Mouse (Mus musculus) ES-E14 (cell line): Measurements from ENCODE around the gene Chrna10. TPM values are rescaled to one million over a fixed set of nuclear protein-coding genes. Genes with fewer than 3 reads are reported as not detected.

ENCODE experiments used
- DNase-seq: peaks from one replicate; pipeline ENCODE4 v3.0.0-alpha.2; 2013; ENCODE audit warnings: low read depth, low spot score
- H3K27ac ChIP-seq: 2 replicates; pipeline ENCODE4 v1.5.1; 2012; ENCODE audit warnings: low read depth, mild to moderate bottlenecking, low read length, moderate library complexity, mixed read lengths; ENCODE audit not compliant: poor library complexity, insufficient read depth, severe bottlenecking
- H3K36me3 ChIP-seq: 2 replicates; pipeline ENCODE4 v1.6.1; 2012; ENCODE audit warnings: mild to moderate bottlenecking, low read length, moderate library complexity, mixed read lengths; ENCODE audit not compliant: control insufficient read depth, poor library complexity, insufficient read depth, severe bottlenecking
- H3K4me1 ChIP-seq, 2 experiments: fragments of 150-350 bp in 1 of 2; sonication (generic) in 1 of 2; 2 replicates each; pipeline ENCODE4 v1.6.1; 2012; ENCODE audit warnings: low read length in 2 of 2, mild to moderate bottlenecking in 1 of 2, mixed read lengths in 1 of 2; ENCODE audit not compliant: control insufficient read depth in 2 of 2, insufficient read depth in 2 of 2, poor library complexity in 1 of 2
- H3K4me3 ChIP-seq, 2 experiments: fragments of 150-350 bp in 1 of 2; sonication (generic) in 1 of 2; 2 replicates each; pipeline ENCODE4 v1.5.1; 2012; ENCODE audit warnings: low read length in 2 of 2, low read depth in 1 of 2, mild to moderate bottlenecking in 1 of 2, mixed read lengths in 1 of 2; ENCODE audit not compliant: insufficient read depth in 1 of 2, poor library complexity in 1 of 2, severe bottlenecking in 1 of 2
- H3K9ac ChIP-seq: 2 replicates; pipeline ENCODE4 v1.6.1; 2012; ENCODE audit warnings: low read depth, mild to moderate bottlenecking, low read length, mixed read lengths; ENCODE audit not compliant: poor library complexity, insufficient read depth, severe bottlenecking
- H3K9me3 ChIP-seq: fragments of 150-350 bp; sonication (generic); 2 replicates; pipeline ENCODE4 v1.6.1; 2012; ENCODE audit warnings: low read depth, mild to moderate bottlenecking, low read length; ENCODE audit not compliant: control insufficient read depth, insufficient read depth
- CHD2 ChIP-seq: IDR thresholded peaks from 2 replicates; pipeline ENCODE4 v1.6.1; 2014; ENCODE audit warnings: mild to moderate bottlenecking, low read depth, low read length, inconsistent platforms
- HCFC1 ChIP-seq: IDR thresholded peaks from 2 replicates; pipeline ENCODE4 v1.6.1; 2012; ENCODE audit warnings: low read length, inconsistent platforms, borderline replicate concordance; ENCODE audit not compliant: insufficient read depth
- MAFK ChIP-seq: IDR thresholded peaks from 2 replicates; pipeline ENCODE4 v1.6.1; 2014; ENCODE audit warnings: mild to moderate bottlenecking, low read depth, low read length, inconsistent platforms; ENCODE audit not compliant: insufficient read depth
- ZC3H11A ChIP-seq: IDR thresholded peaks from 2 replicates; pipeline ENCODE4 v1.6.1; 2012; ENCODE audit warnings: low read depth, mild to moderate bottlenecking, inconsistent platforms, low read length, borderline replicate concordance
- ZNF384 ChIP-seq: IDR thresholded peaks from 2 replicates; pipeline ENCODE4 v1.6.1; 2012; ENCODE audit warnings: low read depth, low read length, inconsistent platforms
- in situ Hi-C, 2 experiments: fragments of 600-800 bp; cut with MboI; formaldehyde crosslinking; loops; one replicate each; pipeline ENCODE4 v1.15.1; 2025; ENCODE audit warnings: low sequenced_read_pairs in 2 of 2, inconsistent platforms in 1 of 2; ENCODE audit not compliant: unreplicated experiment in 2 of 2
- total RNA-seq: library from RNA; depleted of rRNA; stranded (reverse); fragments of 300-350 nt; gene quantifications from 2 replicates; pipeline ENCODE4 v1.2.3, GENCODE M21; 2012

Gene Chrna10
- total RNA-seq, 1 experiment = 0.27 TPM

DNA sequence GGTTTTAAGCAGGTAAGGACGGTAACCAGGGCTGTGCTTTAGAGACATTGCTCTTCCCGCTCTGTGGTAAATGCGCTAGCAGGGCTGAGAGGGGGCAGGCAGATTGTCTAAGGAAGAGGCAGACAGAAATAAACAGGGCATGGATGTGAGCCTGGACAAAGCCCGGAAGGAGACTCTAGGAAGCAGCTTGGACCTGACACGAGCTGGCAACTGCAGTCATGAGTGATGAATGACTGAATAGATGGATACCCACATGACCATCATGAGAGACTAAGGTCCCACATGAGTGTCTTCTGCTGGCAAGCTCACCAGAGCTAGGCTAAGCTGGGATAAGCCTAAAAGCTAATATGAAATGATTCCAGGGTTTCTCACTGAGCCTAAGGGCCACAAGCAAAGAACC is 12.5 kb downstream of the Chrna10 start:
- no peak overlapping the region for H3K9ac ChIP-seq
- no peak for DNase-seq
- no peak overlapping the region for H3K27ac ChIP-seq
- in situ Hi-C loops = no loop called here
- H3K4me1 ChIP-seq = peaks cover 15 to 25% of the 10 kb centered on the region in 2 experiments
- no peak for TF ChIP-seq MAFK
- TF ChIP-seq CHD2 = no peak
- no peak for TF ChIP-seq ZNF384
- no peak for TF ChIP-seq ZC3H11A
- no peak for TF ChIP-seq HCFC1
- no peaks in the 10 kb centered on the region for H3K9me3 ChIP-seq
- no peaks in the 10 kb centered on the region for H3K36me3 ChIP-seq
- no peak overlapping the region for H3K4me3 ChIP-seq

DNA sequence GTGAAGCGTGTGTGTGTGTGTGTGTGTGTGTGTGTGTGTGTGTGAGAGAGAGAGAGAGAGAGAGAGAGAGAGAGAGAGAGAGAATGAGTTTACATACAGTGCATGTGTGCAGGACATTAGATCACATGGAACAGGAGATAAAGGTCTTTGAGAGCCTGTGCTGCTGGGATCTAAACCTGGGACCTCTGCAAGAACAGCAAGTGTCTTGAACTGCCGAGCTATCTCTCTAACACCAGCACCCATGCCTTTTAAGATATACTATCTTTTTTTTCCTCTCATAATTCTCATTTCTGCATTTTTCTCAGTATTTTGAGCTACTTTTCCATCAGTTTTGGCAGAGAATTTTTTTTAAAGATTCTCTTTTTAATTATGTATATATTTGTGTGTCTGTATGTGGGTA is 13.1 kb downstream of the Chrna10 start:
- H3K36me3 ChIP-seq = no peaks in the 10 kb centered on the region

DNA sequence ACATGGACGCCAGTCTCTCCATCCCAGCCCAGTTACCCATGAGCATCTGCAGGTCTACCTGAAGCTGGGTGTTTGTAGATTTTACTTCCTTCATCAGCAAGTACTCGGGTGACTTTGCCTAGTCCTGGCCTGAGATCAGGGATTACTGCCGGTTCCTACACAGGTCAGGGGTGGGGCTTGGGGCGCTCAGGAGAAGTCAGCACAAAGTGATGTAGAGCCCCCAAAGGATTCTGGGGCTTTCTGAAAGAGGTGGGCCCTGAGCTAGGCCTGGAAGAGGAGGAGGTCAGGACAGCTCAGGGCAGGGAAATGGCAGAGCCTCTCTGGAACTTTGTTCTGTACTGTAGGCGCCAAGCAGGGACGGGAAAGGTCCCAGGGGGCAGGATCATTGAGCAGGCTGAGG is 13.9 kb downstream of the Chrna10 start:
- no peaks in the 10 kb centered on the region for H3K36me3 ChIP-seq
- in situ Hi-C loops = no loop called here
- H3K4me3 ChIP-seq = peak overlapping the region; percentile 42 to 52
- TF ChIP-seq HCFC1 (no peak), ZNF384 (no peak), CHD2 (no peak), MAFK (no peak), ZC3H11A (no peak)
- H3K9ac ChIP-seq = peak overlapping the region; percentile 72
- DNase-seq = no peak
- no peak overlapping the region for H3K27ac ChIP-seq
- H3K9me3 ChIP-seq = no peaks in the 10 kb centered on the region
- peaks cover 15 to 25% of the 10 kb centered on the region in 2 experiments for H3K4me1 ChIP-seq

More for the DNA sequence above, 13.1 kb downstream of the Chrna10 start:
- TF ChIP-seq ZNF384 = no peak
- no peak for TF ChIP-seq HCFC1
- TF ChIP-seq MAFK = no peak
- no peak for TF ChIP-seq CHD2
- TF ChIP-seq ZC3H11A = no peak
- H3K4me3 ChIP-seq = no peak overlapping the region
- H3K4me1 ChIP-seq = peaks cover 15 to 25% of the 10 kb centered on the region in 2 experiments
- H3K9me3 ChIP-seq = no peaks in the 10 kb centered on the region
- no peak overlapping the region for H3K27ac ChIP-seq
- in situ Hi-C loops = no loop called here
- H3K9ac ChIP-seq = no peak overlapping the region
- no peak for DNase-seq

DNA sequence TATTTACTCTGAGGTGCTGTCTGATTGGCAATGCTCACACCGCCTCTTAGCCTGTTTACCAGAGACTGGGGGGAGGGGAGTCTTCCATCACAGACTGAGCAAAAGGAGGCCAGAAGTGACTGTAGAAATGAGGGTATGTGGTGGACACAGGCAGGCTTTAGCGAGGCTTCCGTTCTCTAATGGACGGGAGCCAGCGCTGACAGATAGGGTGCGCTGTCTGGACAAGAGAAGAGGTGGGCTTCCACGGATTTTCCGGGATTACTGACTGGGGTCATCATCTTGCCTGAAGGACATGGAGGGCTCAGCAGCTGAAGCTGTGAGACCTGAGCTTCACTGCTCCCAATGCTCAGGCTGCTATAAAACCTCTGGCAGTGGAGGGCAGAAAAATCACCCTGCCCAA is 14.4 kb downstream of the Chrna10 start:
- H3K4me1 ChIP-seq = peaks cover 15 to 25% of the 10 kb centered on the region in 2 experiments
- no peak for DNase-seq

More for the DNA sequence above, 14.4 kb downstream of the Chrna10 start:
- Histone ChIP-seq H3K27ac (no peak overlapping the region), H3K36me3 (no peaks in the 10 kb centered on the region), H3K9ac (peak overlapping the region; percentile 19; the same call in 1 of the 2 replicates), H3K4me3 (peak overlapping the region; percentile 27 to 52), H3K9me3 (no peaks in the 10 kb centered on the region)
- TF ChIP-seq HCFC1 = no peak
- no peak for TF ChIP-seq MAFK
- no peak for TF ChIP-seq CHD2
- no peak for TF ChIP-seq ZNF384
- no peak for TF ChIP-seq ZC3H11A
- in situ Hi-C loops = no loop called here
